Mouse (Mus musculus): Measurements from ENCODE around the gene Dnah17. TPM values are rescaled to one million over a fixed set of nuclear protein-coding genes. Genes with fewer than 3 reads are reported as not detected.

Gene Dnah17
- polyA plus RNA-seq, 1 experiment, result 0.14 TPM

GRCm38 (mm10) chr11:117986126-117987031 lies 144.1 kb downstream of the Dnah17 start, which contains the start of gene Pgs1:
TSS of gene Pgs1 (plus strand) at chr11:117986292.
- Histone ChIP-seq H3K36me3 (ENCODE audit: control insufficient read depth, insufficient read depth, low read length) (no peaks in the 10 kb centered on the region), H3K27me3 (ENCODE audit: control insufficient read depth, insufficient read depth, low read length) (no peaks in the 10 kb centered on the region), H3K4me3 (ENCODE audit: low read depth, low read length) (peak within 1 kb of the TSS; percentile 97), H3K27ac (ENCODE audit: insufficient read depth, low read depth, low read length) (peak within 1 kb of the TSS; percentile 30), H3K4me1 (ENCODE audit: control insufficient read depth, insufficient read depth, insufficient read length, low read length) (peaks cover 25% of the 10 kb centered on the region; the same call in 1 of the 2 replicates)
- TF ChIP-seq POLR2A (IDR thresholded peaks at IDR 0.05; ENCODE audit: low read depth, low read length) (peak; percentile 51; the same call in 1 of the 2 replicates), CTCF (IDR thresholded peaks at IDR 0.05; ENCODE audit: extremely low read depth, insufficient read length, insufficient replicate concordance, low read depth, low read length) (no peak)
- WGBS, result 5% methylated on average over 51 of the region's 51 CpGs

DNA sequence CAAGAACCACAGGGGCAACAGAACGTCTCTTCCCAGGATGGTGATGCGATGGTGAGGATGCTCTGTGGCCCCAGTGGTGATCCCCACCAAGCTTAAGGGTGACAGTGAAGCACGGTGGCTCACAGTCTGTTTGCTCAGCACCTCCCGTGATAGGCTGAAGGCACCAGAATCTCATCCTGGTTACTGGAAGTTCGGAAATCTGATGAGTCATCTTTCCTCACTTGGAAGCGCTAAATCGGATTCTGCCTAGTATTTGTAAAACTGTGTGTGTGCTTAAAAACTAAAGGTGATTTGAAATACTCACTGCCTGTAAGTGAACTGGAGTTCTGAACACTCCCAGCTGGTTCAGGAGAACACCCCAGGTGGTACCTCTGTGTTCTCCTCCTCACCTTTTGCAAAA lies 146.7 kb downstream of the Dnah17 start:
- H3K4me1 ChIP-seq (ENCODE audit: control insufficient read depth, insufficient read depth, insufficient read length, low read length), result peaks cover 11% of the 10 kb centered on the region; the same call in 1 of the 2 replicates
- WGBS, result 50% methylated on average over 7 of the region's 7 CpGs
- H3K27ac ChIP-seq (ENCODE audit: insufficient read depth, low read depth, low read length), result no peak overlapping the region

DNA sequence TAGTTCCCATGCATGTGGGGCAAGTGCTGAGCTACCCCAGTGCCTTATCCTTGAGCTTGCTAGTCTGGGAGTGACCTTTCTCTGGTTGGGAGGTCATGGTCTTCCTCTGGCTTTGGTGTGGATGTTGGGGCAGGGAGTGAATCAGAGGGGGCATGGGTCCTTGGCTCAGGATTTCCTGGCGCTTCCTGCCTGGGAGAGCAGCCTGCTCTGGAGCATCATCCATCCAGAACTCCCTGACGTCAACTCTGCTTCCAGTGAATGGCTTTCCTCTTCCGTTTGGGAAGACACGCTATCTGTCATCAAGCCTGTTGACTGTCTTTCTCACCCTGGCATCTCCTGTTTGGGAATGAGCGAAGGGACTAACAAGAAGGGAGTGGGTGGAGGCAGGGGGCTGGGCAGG lies 148.0 kb downstream of the Dnah17 start:
- Histone ChIP-seq H3K27ac (ENCODE audit: insufficient read depth, low read depth, low read length) (no peak overlapping the region), H3K4me3 (ENCODE audit: low read depth, low read length) (no peak overlapping the region), H3K4me1 (ENCODE audit: control insufficient read depth, insufficient read depth, insufficient read length, low read length) (peaks cover 8% of the 10 kb centered on the region; the same call in 1 of the 2 replicates), H3K36me3 (ENCODE audit: control insufficient read depth, insufficient read depth, low read length) (no peaks in the 10 kb centered on the region), H3K27me3 (ENCODE audit: control insufficient read depth, insufficient read depth, low read length) (no peaks in the 10 kb centered on the region)
- TF ChIP-seq POLR2A (IDR thresholded peaks at IDR 0.05; ENCODE audit: low read depth, low read length) (no peak), CTCF (IDR thresholded peaks at IDR 0.05; ENCODE audit: extremely low read depth, insufficient read length, insufficient replicate concordance, low read depth, low read length) (no peak)
- 75% methylated on average over 5 of the region's 5 CpGs for WGBS

More for the DNA sequence above, 146.7 kb downstream of the Dnah17 start:
- no peaks in the 10 kb centered on the region for H3K36me3 ChIP-seq (ENCODE audit: control insufficient read depth, insufficient read depth, low read length)
- no peak overlapping the region for H3K4me3 ChIP-seq (ENCODE audit: low read depth, low read length)
- H3K27me3 ChIP-seq (ENCODE audit: control insufficient read depth, insufficient read depth, low read length), result no peaks in the 10 kb centered on the region
- no peak for TF ChIP-seq POLR2A (IDR thresholded peaks at IDR 0.05; ENCODE audit: low read depth, low read length)
- TF ChIP-seq CTCF (IDR thresholded peaks at IDR 0.05; ENCODE audit: extremely low read depth, insufficient read length, insufficient replicate concordance, low read depth, low read length), result no peak

- Histone ChIP-seq H3K4me1 (ENCODE audit: control insufficient read depth, insufficient read depth, insufficient read length, low read length) (peaks cover 16% of the 10 kb centered on the region), H3K27me3 (ENCODE audit: control insufficient read depth, insufficient read depth, low read length) (no peaks in the 10 kb centered on the region), H3K27ac (ENCODE audit: insufficient read depth, low read depth, low read length) (no peak overlapping the region), H3K36me3 (ENCODE audit: control insufficient read depth, insufficient read depth, low read length) (no peaks in the 10 kb centered on the region), H3K4me3 (ENCODE audit: low read depth, low read length) (no peak overlapping the region)
- 73% methylated on average over 7 of the region's 7 CpGs for WGBS
- TF ChIP-seq CTCF (IDR thresholded peaks at IDR 0.05; ENCODE audit: extremely low read depth, insufficient read length, insufficient replicate concordance, low read depth, low read length) (no peak), POLR2A (IDR thresholded peaks at IDR 0.05; ENCODE audit: low read depth, low read length) (no peak)
Observed at GRCm38 (mm10) chr11:117979388-117979787, 151.0 kb downstream of the Dnah17 start.

DNA sequence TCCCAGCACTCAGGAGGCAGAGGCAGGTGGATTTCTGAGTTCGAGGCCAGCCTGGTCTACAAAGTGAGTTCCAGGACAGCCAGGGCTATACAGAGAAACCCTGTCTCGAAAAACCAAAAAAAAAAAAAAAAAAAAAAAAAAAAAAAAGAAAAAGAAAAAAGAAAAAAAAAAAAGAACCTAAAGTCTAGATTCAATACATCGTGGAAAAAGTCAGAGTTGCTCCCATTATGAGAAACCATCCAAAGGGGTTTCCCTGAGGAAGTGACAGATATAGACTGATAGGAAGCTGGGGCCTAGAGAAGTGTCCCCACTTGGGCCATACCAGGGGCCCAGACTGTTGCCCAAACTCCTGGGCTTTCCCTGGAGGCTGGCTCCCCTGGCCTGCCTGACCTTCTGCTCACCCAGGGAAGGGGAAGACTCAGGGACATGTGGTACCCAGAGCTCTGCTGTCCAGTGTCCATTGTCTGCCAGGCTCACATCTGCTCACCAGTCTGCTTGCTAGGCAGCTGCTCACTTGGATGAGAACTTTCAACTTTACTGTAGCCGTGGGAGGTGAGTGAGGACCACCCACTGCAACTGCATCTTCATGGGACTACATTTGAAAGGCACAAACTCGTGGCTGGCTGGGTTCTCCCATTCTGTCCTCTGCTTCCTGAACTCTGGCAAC lies 152.6 kb downstream of the Dnah17 start:
- WGBS, result 78% methylated on average over 4 of the region's 5 CpGs
- no peak overlapping the region for H3K27ac ChIP-seq (ENCODE audit: insufficient read depth, low read depth, low read length)
- H3K27me3 ChIP-seq (ENCODE audit: control insufficient read depth, insufficient read depth, low read length), result no peaks in the 10 kb centered on the region
- no peak overlapping the region for H3K4me3 ChIP-seq (ENCODE audit: low read depth, low read length)
- H3K36me3 ChIP-seq (ENCODE audit: control insufficient read depth, insufficient read depth, low read length), result no peaks in the 10 kb centered on the region
- no peak for TF ChIP-seq CTCF (IDR thresholded peaks at IDR 0.05; ENCODE audit: extremely low read depth, insufficient read length, insufficient replicate concordance, low read depth, low read length)
- TF ChIP-seq POLR2A (IDR thresholded peaks at IDR 0.05; ENCODE audit: low read depth, low read length), result no peak
- peaks cover 18% of the 10 kb centered on the region for H3K4me1 ChIP-seq (ENCODE audit: control insufficient read depth, insufficient read depth, insufficient read length, low read length)

GRCm38 (mm10) chr11:117976081-117976582 lies 154.3 kb downstream of the Dnah17 start:
- TF ChIP-seq CTCF (IDR thresholded peaks at IDR 0.05; ENCODE audit: extremely low read depth, insufficient read length, insufficient replicate concordance, low read depth, low read length) (no peak), POLR2A (IDR thresholded peaks at IDR 0.05; ENCODE audit: low read depth, low read length) (no peak)
- peaks cover 18% of the 10 kb centered on the region for H3K4me1 ChIP-seq (ENCODE audit: control insufficient read depth, insufficient read depth, insufficient read length, low read length)
- no peaks in the 10 kb centered on the region for H3K27me3 ChIP-seq (ENCODE audit: control insufficient read depth, insufficient read depth, low read length)
- H3K27ac ChIP-seq (ENCODE audit: insufficient read depth, low read depth, low read length), result no peak overlapping the region
- H3K36me3 ChIP-seq (ENCODE audit: control insufficient read depth, insufficient read depth, low read length), result no peaks in the 10 kb centered on the region
- WGBS, result 54% methylated on average over 8 of the region's 8 CpGs
- no peak overlapping the region for H3K4me3 ChIP-seq (ENCODE audit: low read depth, low read length)

All from small intestine, adult 2 months (tissue).